Mouse (Mus musculus) intestine, postnatal 0 days (tissue): ENCODE results near the gene Zbtb22. TPM values are rescaled to one million over a fixed set of nuclear protein-coding genes. Genes with fewer than 3 reads are reported as not detected.
A peak's percentile ranks its signal among the peaks of the same experiment; 100 is the strongest.

ENCODE experiments used
- ATAC-seq: fragments of 200-750 bp; cut with Nextera tagmentation; 2 replicates; pipeline ENCODE4 v1.8.0; 2017; ENCODE audit warnings: mild to moderate bottlenecking, moderate TSS enrichment, moderate library complexity
- H3K27ac ChIP-seq: fragments of 300-500 bp; sonication (generic); 2 replicates; pipeline ENCODE4 v1.5.1; 2014; ENCODE audit warnings: mild to moderate bottlenecking, low read depth, low read length, moderate library complexity
- H3K27me3 ChIP-seq: fragments of 300-500 bp; sonication (generic); replicated peaks from 2 replicates; pipeline ENCODE4 v1.6.1; 2014; ENCODE audit warnings: low read length, mixed read lengths; ENCODE audit not compliant: control insufficient read depth, insufficient read depth
- H3K36me3 ChIP-seq: fragments of 300-500 bp; sonication (generic); 2 replicates; pipeline ENCODE4 v1.6.1; 2014; ENCODE audit warnings: mild to moderate bottlenecking, moderate library complexity; ENCODE audit not compliant: control insufficient read depth, insufficient read depth
- H3K4me1 ChIP-seq: fragments of 300-500 bp; sonication (generic); replicated peaks from 2 replicates; pipeline ENCODE4 v1.6.1; 2014; ENCODE audit warnings: antibody characterized with exemption, low read length, mixed read lengths; ENCODE audit not compliant: control insufficient read depth, insufficient read depth
- H3K4me2 ChIP-seq: fragments of 300-500 bp; sonication (generic); replicated peaks from 2 replicates; pipeline ENCODE4 v1.6.1; 2014; ENCODE audit warnings: low read depth, mild to moderate bottlenecking, moderate library complexity
- H3K4me3 ChIP-seq: fragments of 300-500 bp; sonication (generic); 2 replicates; pipeline ENCODE4 v1.5.1; 2014; ENCODE audit warnings: low read depth, low read length
- H3K9ac ChIP-seq: fragments of 300-500 bp; sonication (generic); 2 replicates; pipeline ENCODE4 v1.6.1; 2014; ENCODE audit warnings: mild to moderate bottlenecking, low read depth, low read length
- H3K9me3 ChIP-seq: fragments of 300-500 bp; sonication (generic); 2 replicates; pipeline ENCODE4 v1.6.1; 2016; ENCODE audit warnings: mixed run types; ENCODE audit not compliant: control insufficient read depth
- CTCF ChIP-seq: sonication (generic); IDR thresholded peaks from 2 replicates; pipeline ENCODE4 v1.5.1; 2016; ENCODE audit warnings: low read depth, mild to moderate bottlenecking, control low read depth, antibody characterized with exemption, moderate library complexity
- WGBS: fragments of 180-500 bp; shearing (Covaris S2); extraction: QIAGEN DNeasy Blood & Tissue Kit; methylation state at CpG from one replicate; pipeline ENCODE4 v1.1.7; 2014; 5-methylcytosine and 5-hydroxymethylcytosine counted together
- polyA plus RNA-seq: library from polyadenylated mRNA; unstranded; fragments of >200 nt; fragmentation: Nextera tagmentation; extraction: Ambion mirVana; gene quantifications from 2 replicates; pipeline ENCODE4 v1.2.1, GENCODE M21; 2015

Gene Zbtb22
- polyA plus RNA-seq, 1 experiment from 2014 or later, result 11.1 TPM

DNA sequence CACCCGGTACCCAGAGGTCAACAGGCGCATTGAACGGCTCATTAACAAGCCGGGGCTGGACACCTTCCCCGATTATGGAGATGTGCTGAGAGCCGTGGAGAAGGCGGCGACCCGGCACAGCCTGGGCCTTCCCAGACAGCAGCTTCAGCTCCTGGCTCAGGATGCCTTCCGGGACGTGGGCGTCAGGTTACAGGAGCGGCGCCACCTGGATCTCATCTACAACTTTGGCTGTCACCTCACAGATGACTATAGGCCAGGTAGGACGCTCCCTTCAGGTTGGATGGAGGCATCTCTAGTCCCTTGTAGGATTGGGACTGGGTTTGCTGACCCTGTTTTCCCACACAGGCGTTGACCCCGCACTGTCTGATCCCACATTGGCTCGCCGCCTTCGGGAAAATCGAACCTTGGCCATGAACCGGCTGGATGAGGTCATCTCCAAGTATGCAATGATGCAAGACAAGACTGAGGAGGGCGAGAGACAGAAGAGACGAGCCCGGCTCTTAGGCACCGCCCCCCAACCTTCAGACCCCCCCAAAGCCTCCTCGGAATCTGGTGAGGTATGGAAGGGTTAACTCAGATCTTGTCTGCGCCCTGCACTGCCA, 3.8 kb upstream of the Zbtb22 start:
- Histone ChIP-seq H3K9ac (no peak overlapping the region), H3K27ac (no peak overlapping the region), H3K36me3 (peaks cover 43% of the 10 kb centered on the region), H3K4me1 (peaks cover 4% of the 10 kb centered on the region; the same call in 1 of the 2 replicates), H3K27me3 (no peaks in the 10 kb centered on the region), H3K4me3 (no peak overlapping the region), H3K4me2 (no peak overlapping the region), H3K9me3 (no peaks in the 10 kb centered on the region)
- TF ChIP-seq CTCF, result no peak
- ATAC-seq, result no peak
- WGBS, result 89% methylated on average over 28 of the region's 28 CpGs

DNA sequence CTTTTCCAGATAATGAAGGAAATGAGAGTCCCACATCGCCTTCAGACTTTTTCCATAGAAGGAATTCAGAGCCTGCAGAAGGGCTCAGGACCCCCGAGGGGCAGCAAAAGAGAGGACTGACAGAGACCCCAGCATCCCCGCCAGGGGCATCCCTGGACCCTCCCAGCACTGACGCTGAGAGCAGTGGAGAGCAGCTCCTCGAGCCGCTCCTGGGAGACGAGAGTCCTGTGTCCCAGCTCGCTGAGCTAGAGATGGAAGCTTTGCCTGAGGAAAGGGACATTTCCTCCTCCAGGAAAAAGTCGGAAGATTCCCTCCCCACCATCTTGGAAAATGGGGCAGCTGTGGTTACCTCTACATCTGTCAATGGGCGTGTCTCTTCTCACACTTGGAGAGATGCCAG, 2.4 kb upstream of the Zbtb22 start:
- Histone ChIP-seq H3K36me3 (peaks cover 53% of the 10 kb centered on the region), H3K9me3 (no peaks in the 10 kb centered on the region), H3K4me1 (peaks cover 4% of the 10 kb centered on the region; the same call in 1 of the 2 replicates), H3K4me2 (no peak overlapping the region), H3K4me3 (no peak overlapping the region), H3K27ac (0 out of 2 replicates have a peak overlapping the region, but pooled peaks have one; percentile 21), H3K9ac (no peak overlapping the region), H3K27me3 (no peaks in the 10 kb centered on the region)
- ATAC-seq, result no peak
- WGBS, result 89% methylated on average over 10 of the region's 10 CpGs
- TF ChIP-seq CTCF, result no peak

DNA sequence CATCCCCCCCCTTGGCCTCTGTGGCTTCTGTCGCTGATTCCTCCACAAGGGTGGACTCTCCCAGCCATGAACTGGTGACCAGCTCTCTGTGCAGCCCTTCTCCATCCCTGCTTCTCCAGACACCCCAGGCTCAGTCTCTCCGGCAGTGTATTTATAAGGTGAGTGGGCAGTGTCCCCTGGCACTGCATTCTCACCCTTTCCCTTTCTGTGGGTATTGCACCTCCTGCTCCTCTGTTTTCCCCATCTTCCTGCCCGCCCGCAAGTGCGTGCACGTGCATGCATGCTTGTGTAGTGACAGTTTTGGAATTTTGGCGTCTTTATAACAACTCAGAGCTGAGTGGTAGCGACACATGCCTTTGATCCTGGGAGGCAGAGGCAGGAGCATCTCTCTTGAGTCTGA, 1.8 kb upstream of the Zbtb22 start:
- Histone ChIP-seq H3K27me3 (no peaks in the 10 kb centered on the region), H3K4me3 (no peak overlapping the region)
- 94% methylated on average over 8 of the region's 8 CpGs for WGBS

DNA sequence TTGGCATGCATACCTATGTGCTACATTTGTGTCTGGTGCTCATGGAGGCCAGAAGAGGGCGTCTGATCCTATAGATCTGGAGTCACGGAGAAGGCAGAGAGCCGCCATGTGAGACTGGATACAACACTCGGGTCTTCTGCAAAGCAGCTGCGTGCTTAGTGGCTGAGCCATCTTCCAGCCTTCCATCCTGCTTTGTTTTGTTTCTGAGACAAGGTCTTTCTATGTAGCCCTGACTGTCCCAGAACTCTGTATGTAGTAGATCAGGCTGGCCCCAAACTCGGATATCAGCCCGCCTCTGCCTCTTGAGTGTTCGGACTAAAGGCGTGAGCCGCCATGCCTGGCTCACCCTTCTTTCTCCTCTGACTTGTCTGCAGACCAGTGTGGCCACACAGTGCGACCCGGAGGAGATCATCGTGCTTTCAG, 724 bp upstream of the Zbtb22 start:
- Histone ChIP-seq H3K27ac (no peak overlapping the region), H3K4me1 (peaks cover 4% of the 10 kb centered on the region; the same call in 1 of the 2 replicates), H3K9ac (no peak overlapping the region), H3K4me2 (peak overlapping the region; percentile 79), H3K36me3 (peaks cover 53% of the 10 kb centered on the region), H3K27me3 (no peaks in the 10 kb centered on the region), H3K9me3 (no peaks in the 10 kb centered on the region), H3K4me3 (peak overlapping the region; percentile 67; the same call in 1 of the 2 replicates)
- 69% methylated on average over 13 of the region's 13 CpGs for WGBS
- no peak for ATAC-seq
- TF ChIP-seq CTCF, result peak; percentile 45

More for the DNA sequence above, 1.8 kb upstream of the Zbtb22 start:
- H3K9ac ChIP-seq, result no peak overlapping the region
- TF ChIP-seq CTCF, result no peak
- 0 out of 2 replicates have a peak overlapping the region, but pooled peaks have one; percentile 21 for H3K27ac ChIP-seq
- peaks cover 4% of the 10 kb centered on the region; the same call in 1 of the 2 replicates for H3K4me1 ChIP-seq
- ATAC-seq, result no peak
- no peaks in the 10 kb centered on the region for H3K9me3 ChIP-seq
- peaks cover 53% of the 10 kb centered on the region for H3K36me3 ChIP-seq
- no peak overlapping the region for H3K4me2 ChIP-seq

DNA sequence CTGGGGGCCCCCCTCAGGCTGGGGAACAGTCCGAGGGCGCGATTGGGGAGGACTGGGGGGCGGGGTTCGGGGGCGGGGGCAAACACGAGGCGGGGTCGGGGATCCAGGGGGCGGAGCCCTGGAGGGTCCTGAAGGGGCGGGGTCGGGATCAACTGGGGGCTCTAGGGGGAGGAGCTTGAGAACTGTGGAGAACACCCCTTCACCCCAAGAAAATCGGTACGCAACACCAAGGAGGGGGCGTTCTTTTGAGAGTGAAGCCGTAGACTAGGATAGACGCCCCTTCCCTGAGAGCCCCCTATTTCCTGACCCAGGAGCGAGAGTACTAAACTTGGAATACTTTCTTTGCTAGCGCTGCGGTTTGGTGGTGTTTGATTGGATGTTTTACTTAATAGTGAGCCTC, 590 bp downstream of the Zbtb22 start:
- Histone ChIP-seq H3K4me1 (no peaks in the 10 kb centered on the region; the same call in 1 of the 2 replicates), H3K4me3 (peak overlapping the region; percentile 67), H3K27ac (peak overlapping the region; percentile 86), H3K27me3 (no peaks in the 10 kb centered on the region), H3K4me2 (peak overlapping the region; percentile 79), H3K9me3 (no peaks in the 10 kb centered on the region), H3K9ac (peak overlapping the region; percentile 64), H3K36me3 (peaks cover 48% of the 10 kb centered on the region)
- no peak for ATAC-seq
- under 1% methylated on average over 20 of the region's 20 CpGs for WGBS
- no peak for TF ChIP-seq CTCF

DNA sequence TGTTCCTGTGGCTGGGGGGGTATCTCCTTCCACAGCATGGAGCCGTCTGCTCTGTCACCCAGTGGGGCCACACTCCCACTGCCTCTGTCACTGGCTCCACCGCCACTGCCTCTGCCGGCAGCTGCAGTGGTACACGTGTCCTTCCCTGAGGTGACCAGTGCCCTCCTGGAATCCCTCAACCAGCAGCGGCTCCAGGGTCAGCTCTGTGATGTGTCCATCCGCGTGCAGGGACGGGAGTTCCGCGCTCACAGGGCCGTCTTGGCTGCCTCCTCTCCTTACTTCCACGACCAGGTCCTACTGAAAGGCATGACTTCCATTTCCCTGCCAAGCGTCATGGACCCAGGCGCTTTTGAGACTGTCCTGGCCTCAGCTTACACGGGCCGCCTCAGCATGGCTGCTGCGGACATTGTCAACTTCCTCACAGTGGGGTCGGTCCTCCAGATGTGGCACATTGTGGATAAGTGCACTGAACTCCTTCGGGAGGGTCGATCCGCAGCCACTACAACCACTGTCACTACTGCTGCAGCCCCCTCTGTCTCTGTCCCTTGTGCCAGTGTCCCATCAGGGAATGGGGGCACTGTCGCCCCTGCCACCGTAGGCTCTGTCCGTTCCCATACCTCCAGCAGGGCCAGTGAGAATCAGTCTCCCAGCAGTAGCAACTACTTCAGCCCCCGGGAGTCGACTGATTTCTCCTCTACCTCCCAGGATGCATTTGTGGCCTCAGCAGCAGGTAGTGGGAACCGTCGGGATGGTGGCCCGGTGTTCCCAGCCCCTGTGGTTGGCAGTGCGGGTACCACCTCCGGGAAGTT, 1.3 kb downstream of the Zbtb22 start:
- H3K9ac ChIP-seq, result peak overlapping the region; percentile 7; the same call in 1 of the 2 replicates

More for the DNA sequence above, 1.3 kb downstream of the Zbtb22 start:
- Histone ChIP-seq H3K36me3 (peaks cover 42% of the 10 kb centered on the region), H3K9me3 (no peaks in the 10 kb centered on the region), H3K4me1 (no peaks in the 10 kb centered on the region; the same call in 1 of the 2 replicates), H3K4me2 (peak overlapping the region; percentile 79), H3K4me3 (peak overlapping the region; percentile 67), H3K27me3 (no peaks in the 10 kb centered on the region), H3K27ac (no peak overlapping the region)
- ATAC-seq, result no peak
- TF ChIP-seq CTCF, result no peak
- WGBS, result 77% methylated on average over 31 of the region's 31 CpGs
